Mouse (Mus musculus) intestine, embryonic 14.5 days (tissue): ENCODE measurements around the gene Smarca5. TPM values are rescaled to one million over a fixed set of nuclear protein-coding genes. Genes with fewer than 3 reads are reported as not detected.

ENCODE experiments used
- ATAC-seq: fragments of 200-750 bp; cut with Nextera tagmentation; replicated peaks from 2 replicates; pipeline ENCODE4 v1.8.0; 2017; ENCODE audit warnings: low read depth, moderate number of reproducible peaks, moderate TSS enrichment, moderate library complexity; ENCODE audit not compliant: low FRiP score, low TSS enrichment
- DNase-seq: peaks from one replicate; pipeline ENCODE4 v3.0.0-alpha.2; 2018; ENCODE audit warnings: low spot score
- H3K27ac ChIP-seq: fragments of 300-500 bp; sonication (generic); 2 replicates; pipeline ENCODE4 v1.5.1; 2014; ENCODE audit warnings: low read depth, mild to moderate bottlenecking, control low read depth
- H3K27me3 ChIP-seq: fragments of 300-500 bp; sonication (generic); replicated peaks from 2 replicates; pipeline ENCODE4 v1.6.1; 2014; ENCODE audit warnings: low read length, control low read depth; ENCODE audit not compliant: control insufficient read depth, insufficient read depth
- H3K36me3 ChIP-seq: fragments of 300-500 bp; sonication (generic); 2 replicates; pipeline ENCODE4 v1.6.1; 2014; ENCODE audit warnings: low read length, control low read depth; ENCODE audit not compliant: control insufficient read depth, insufficient read depth
- H3K4me1 ChIP-seq: fragments of 300-500 bp; sonication (generic); replicated peaks from 2 replicates; pipeline ENCODE4 v1.6.1; 2014; ENCODE audit warnings: low read length, control low read depth, mixed read lengths; ENCODE audit not compliant: control insufficient read depth, insufficient read depth
- H3K4me2 ChIP-seq: fragments of 300-500 bp; sonication (generic); 2 replicates; pipeline ENCODE4 v1.6.1; 2014; ENCODE audit warnings: low read length
- H3K4me3 ChIP-seq: fragments of 300-500 bp; sonication (generic); 2 replicates; pipeline ENCODE4 v1.5.1; 2014; ENCODE audit warnings: low read depth, low read length, control low read depth, mixed read lengths
- H3K9ac ChIP-seq: fragments of 300-500 bp; sonication (generic); 2 replicates; pipeline ENCODE4 v1.6.1; 2014; ENCODE audit warnings: mild to moderate bottlenecking, low read length
- H3K9me3 ChIP-seq: fragments of 300-500 bp; sonication (generic); 2 replicates; pipeline ENCODE4 v1.6.1; 2016; ENCODE audit warnings: low read length, control low read depth; ENCODE audit not compliant: control insufficient read depth
- WGBS: fragments of 180-500 bp; shearing (Covaris S2); extraction: QIAGEN DNeasy Blood & Tissue Kit; methylation state at CpG from one replicate; pipeline ENCODE4 v1.1.7; 2014; 5-methylcytosine and 5-hydroxymethylcytosine counted together
- polyA plus RNA-seq: library from polyadenylated mRNA; unstranded; fragments of >200 nt; fragmentation: Nextera tagmentation; extraction: Ambion mirVana; gene quantifications from 2 replicates; pipeline ENCODE4 v1.2.1, GENCODE M21; 2014

Smarca5 gene
- polyA plus RNA-seq, 1 experiment from 2014 or later: 78.3 TPM

DNA sequence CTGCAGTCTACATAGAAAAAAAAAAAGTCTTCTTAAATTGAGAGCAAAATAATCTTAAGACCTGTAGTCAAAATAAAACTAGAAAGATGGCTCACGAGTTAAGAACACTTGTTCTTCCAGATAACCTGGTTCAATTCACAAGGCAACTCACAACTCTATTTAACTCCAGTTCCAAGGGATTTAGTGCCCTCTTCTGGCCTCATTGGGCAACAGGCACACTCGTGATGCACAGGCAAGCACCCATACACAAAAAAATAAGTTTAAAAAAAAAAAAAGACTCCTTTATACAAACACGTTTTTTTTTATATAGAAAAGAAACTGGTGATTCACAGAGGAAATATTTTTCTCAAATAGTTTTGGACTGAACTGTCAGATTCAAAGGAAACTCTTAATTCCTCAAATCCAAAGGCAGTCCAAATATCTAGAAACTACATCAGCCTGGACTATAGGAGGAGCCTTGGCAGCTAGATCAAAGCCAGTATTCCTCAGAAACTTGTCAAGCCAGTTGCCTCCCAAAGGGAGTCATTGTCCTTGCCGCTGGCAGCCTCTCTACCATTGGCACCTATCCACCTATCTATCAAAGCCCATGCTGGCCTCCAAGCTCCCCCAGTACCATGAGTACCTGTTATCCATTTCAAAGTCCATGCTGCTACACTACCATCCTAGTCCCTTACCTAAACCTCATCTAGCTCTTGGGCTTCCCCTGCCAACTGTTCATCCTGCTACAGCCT is 28.5 kb downstream of the Smarca5 start:
- Histone ChIP-seq H3K9ac (no peak overlapping the region), H3K4me2 (no peak overlapping the region), H3K4me1 (no peaks in the 10 kb centered on the region), H3K27ac (no peak overlapping the region), H3K27me3 (no peaks in the 10 kb centered on the region), H3K9me3 (no peaks in the 10 kb centered on the region), H3K4me3 (no peak overlapping the region), H3K36me3 (peaks cover 83% of the 10 kb centered on the region)
- no peak for DNase-seq
- 85% methylated on average over 4 of the region's 4 CpGs for WGBS
- no peak for ATAC-seq

DNA sequence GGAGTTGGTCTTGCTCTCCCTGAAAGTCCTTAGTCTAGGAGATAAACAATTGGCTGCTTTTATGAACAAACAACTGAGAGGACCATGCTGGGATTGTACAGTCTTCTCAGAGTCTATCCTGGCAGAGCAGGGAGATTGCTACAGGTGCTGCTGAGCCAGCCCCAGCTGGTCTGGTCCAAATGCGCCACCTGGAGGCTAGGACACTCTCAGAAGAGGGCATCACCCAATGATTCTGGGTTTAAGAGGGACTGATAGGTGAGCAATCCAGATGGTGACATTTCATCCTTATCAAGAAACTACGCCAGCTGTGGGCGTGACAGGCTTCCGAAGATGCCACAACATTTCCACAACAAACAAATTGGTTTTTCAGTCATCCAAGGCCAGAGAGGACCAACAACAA is 51.2 kb downstream of the Smarca5 start:
- Histone ChIP-seq H3K9me3 (no peaks in the 10 kb centered on the region), H3K4me3 (no peak overlapping the region), H3K9ac (no peak overlapping the region), H3K36me3 (no peaks in the 10 kb centered on the region), H3K27me3 (no peaks in the 10 kb centered on the region), H3K27ac (no peak overlapping the region), H3K4me1 (no peaks in the 10 kb centered on the region), H3K4me2 (no peak overlapping the region)
- WGBS: 51% methylated on average over 4 of the region's 4 CpGs
- DNase-seq (peak; percentile 77), ATAC-seq (0 out of 2 replicates have a peak, but pooled peaks have one; percentile 52)

GRCm38 (mm10) chr8:80683756-80684335 is 55.5 kb downstream of the Smarca5 start:
- ATAC-seq: no peak
- no peak overlapping the region for H3K9ac ChIP-seq
- H3K4me1 ChIP-seq: no peaks in the 10 kb centered on the region
- no peaks in the 10 kb centered on the region for H3K36me3 ChIP-seq
- no peak overlapping the region for H3K4me2 ChIP-seq
- H3K27me3 ChIP-seq: no peaks in the 10 kb centered on the region
- no peak overlapping the region for H3K4me3 ChIP-seq
- WGBS: 58% methylated on average over 5 of the region's 5 CpGs
- no peaks in the 10 kb centered on the region for H3K9me3 ChIP-seq
- no peak overlapping the region for H3K27ac ChIP-seq
- DNase-seq: no peak

- Histone ChIP-seq H3K4me2 (no peak overlapping the region), H3K9ac (no peak overlapping the region)
- ATAC-seq: no peak
Observed at GRCm38 (mm10) chr8:80682594-80682993, 56.7 kb downstream of the Smarca5 start.

GRCm38 (mm10) chr8:80669277-80669901 is 69.9 kb downstream of the Smarca5 start:
- ATAC-seq (0 out of 2 replicates have a peak, but pooled peaks have one; percentile 32), DNase-seq (no peak)
- Histone ChIP-seq H3K9ac (no peak overlapping the region), H3K4me2 (peak overlapping the region; percentile 26), H3K36me3 (no peaks in the 10 kb centered on the region), H3K4me1 (no peaks in the 10 kb centered on the region; the same call in 1 of the 2 replicates), H3K27ac (no peak overlapping the region), H3K4me3 (no peak overlapping the region), H3K27me3 (no peaks in the 10 kb centered on the region), H3K9me3 (no peaks in the 10 kb centered on the region)
- WGBS: 43% methylated on average over 17 of the region's 17 CpGs

More at GRCm38 (mm10) chr8:80682594-80682993, 56.7 kb downstream of the Smarca5 start:
- Histone ChIP-seq H3K27me3 (no peaks in the 10 kb centered on the region), H3K4me3 (no peak overlapping the region), H3K27ac (no peak overlapping the region), H3K36me3 (no peaks in the 10 kb centered on the region), H3K4me1 (no peaks in the 10 kb centered on the region), H3K9me3 (no peaks in the 10 kb centered on the region)
- 75% methylated on average over 5 of the region's 5 CpGs for whole genome bisulfite sequencing
- DNase-seq: no peak

DNA sequence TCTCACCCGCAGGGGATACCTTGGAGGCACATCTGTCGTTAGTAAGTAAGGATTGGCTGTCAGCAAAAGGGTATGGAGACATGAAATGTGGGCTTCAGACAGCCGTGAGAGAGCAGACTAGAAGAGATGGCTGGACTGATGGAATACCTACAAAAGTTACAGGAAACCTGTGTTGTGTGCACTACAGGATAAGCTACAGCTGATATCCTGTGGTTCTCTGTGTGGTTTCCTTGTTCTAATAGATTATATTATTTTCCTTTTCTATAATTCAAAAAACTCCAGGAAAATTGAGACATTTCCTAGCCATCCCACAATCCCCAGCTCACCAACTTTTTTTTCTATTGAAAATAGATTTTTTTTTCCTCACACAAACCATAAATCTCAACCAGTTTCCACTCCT is 75.8 kb downstream of the Smarca5 start:
- no peak overlapping the region for H3K27ac ChIP-seq
- ATAC-seq: no peak
- no peak overlapping the region for H3K9ac ChIP-seq
- H3K4me1 ChIP-seq: no peaks in the 10 kb centered on the region
- no peak overlapping the region for H3K4me3 ChIP-seq
- no peaks in the 10 kb centered on the region for H3K27me3 ChIP-seq
- WGBS: 71% methylated on average over 3 of the region's 3 CpGs
- no peak overlapping the region for H3K4me2 ChIP-seq
- no peak for DNase-seq
- H3K36me3 ChIP-seq: no peaks in the 10 kb centered on the region
- no peaks in the 10 kb centered on the region for H3K9me3 ChIP-seq

DNA sequence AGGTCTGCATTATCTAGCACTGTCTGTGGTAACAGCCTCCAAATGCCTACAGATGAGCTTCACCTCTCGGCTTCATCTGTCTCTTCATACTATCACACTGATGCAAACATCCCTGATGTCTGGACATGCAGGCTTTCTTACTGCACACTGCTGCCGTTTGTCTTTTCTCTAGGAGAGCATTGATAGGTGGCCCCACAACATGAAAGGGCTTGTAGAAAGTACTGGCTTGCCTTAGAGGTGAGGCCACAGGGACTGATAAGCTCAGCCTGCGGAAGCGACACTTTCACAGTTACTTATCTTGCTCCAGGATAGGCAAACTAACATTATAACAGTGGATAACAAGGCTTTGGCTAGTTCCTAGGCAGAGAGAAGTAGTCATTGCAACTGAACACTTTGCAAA is 78.2 kb downstream of the Smarca5 start:
- Histone ChIP-seq H3K27me3 (no peaks in the 10 kb centered on the region), H3K9me3 (no peaks in the 10 kb centered on the region), H3K9ac (no peak overlapping the region), H3K4me1 (no peaks in the 10 kb centered on the region), H3K4me2 (no peak overlapping the region), H3K27ac (no peak overlapping the region), H3K4me3 (no peak overlapping the region), H3K36me3 (no peaks in the 10 kb centered on the region)
- no peak for ATAC-seq
- 56% methylated on average over 4 of the region's 4 CpGs for WGBS
- DNase-seq: no peak

- Histone ChIP-seq H3K4me2 (no peak overlapping the region), H3K27me3 (no peaks in the 10 kb centered on the region), H3K9ac (no peak overlapping the region), H3K4me3 (no peak overlapping the region), H3K9me3 (no peaks in the 10 kb centered on the region), H3K4me1 (no peaks in the 10 kb centered on the region), H3K36me3 (no peaks in the 10 kb centered on the region), H3K27ac (no peak overlapping the region)
- no peak for ATAC-seq
- 19% methylated on average over 4 of the region's 4 CpGs for WGBS
- DNase-seq: no peak
Observed at GRCm38 (mm10) chr8:80657639-80658038, 81.7 kb downstream of the Smarca5 start.
